Mouse (Mus musculus) testis, adult 2 months (tissue): ENCODE data around the gene Gm45213.

Experiments used
- CTCF ChIP-seq: fragments of 200-500 bp; IDR thresholded peaks from 2 replicates; pipeline ENCODE4 v1.5.1; 2012; ENCODE audit warnings: low read depth, mild to moderate bottlenecking, inconsistent platforms, low read length, moderate library complexity; ENCODE audit not compliant: control insufficient read depth, insufficient read depth, insufficient replicate concordance
- POLR2A ChIP-seq: fragments of 200-500 bp; IDR thresholded peaks from 2 replicates; pipeline ENCODE4 v1.6.1; 2012; ENCODE audit warnings: low read depth, mild to moderate bottlenecking, inconsistent platforms, low read length, moderate library complexity; ENCODE audit not compliant: control insufficient read depth

GRCm38 (mm10) chr7:66084546-66084945 lies 41.1 kb downstream of the Gm45213 start:
- TF ChIP-seq CTCF: no peak
- no peak for TF ChIP-seq POLR2A
